Mouse (Mus musculus) cerebellum, adult 2 months (tissue): Measurements from ENCODE around the gene Slc34a2. TPM values are rescaled to one million over a fixed set of nuclear protein-coding genes. Genes with fewer than 3 reads are reported as not detected.

Experiments used
- DNase-seq, 2 experiments: peaks; one replicate each; pipeline ENCODE4 v3.0.0; 2021
- H3K27ac ChIP-seq: fragments of 200-500 bp; 2 replicates; pipeline ENCODE4 v1.5.1; 2012; ENCODE audit warnings: low read length, control low read depth, inconsistent platforms; ENCODE audit not compliant: insufficient read depth
- H3K27me3 ChIP-seq: fragments of 200-500 bp; 2 replicates; pipeline ENCODE4 v1.6.1; 2012; ENCODE audit warnings: inconsistent platforms, mild to moderate bottlenecking, low read length, moderate library complexity; ENCODE audit not compliant: control insufficient read depth, insufficient read depth
- H3K4me1 ChIP-seq: fragments of 200-500 bp; 2 replicates; pipeline ENCODE4 v1.6.1; 2011; ENCODE audit warnings: low read length; ENCODE audit not compliant: control insufficient read depth, insufficient read depth
- H3K4me3 ChIP-seq: fragments of 200-500 bp; replicated peaks from 2 replicates; pipeline ENCODE3; 2011; ENCODE audit warnings: mild to moderate bottlenecking, low read depth, low read length, control low read depth; ENCODE audit not compliant: insufficient read depth
- CTCF ChIP-seq: fragments of 200-500 bp; IDR thresholded peaks from 2 replicates; pipeline ENCODE4 v1.5.1; 2011; ENCODE audit warnings: low read depth, mild to moderate bottlenecking, control low read depth, low read length, moderate library complexity, borderline replicate concordance; ENCODE audit not compliant: insufficient read depth
- POLR2A ChIP-seq: fragments of 200-500 bp; IDR thresholded peaks from 2 replicates; pipeline ENCODE4 v1.6.1; 2011; ENCODE audit warnings: low read length, control low read depth, borderline replicate concordance; ENCODE audit not compliant: insufficient read depth
- WGBS: fragments of 180-500 bp; shearing (Covaris S2); methylation state at CpG from one replicate; pipeline ENCODE4 v1.1.7; 2018; 5-methylcytosine and 5-hydroxymethylcytosine counted together
- polyA plus RNA-seq: library from polyadenylated mRNA; depleted of rRNA; stranded (reverse); fragments of >200 nt; gene quantifications from 2 replicates; pipeline ENCODE4 v1.2.3, GENCODE M21; 2012; rRNA removed

Gene Slc34a2
- polyA plus RNA-seq, 1 experiment, result 0.07 TPM

GRCm38 (mm10) chr5:53118212-53118611 lies 80.3 kb downstream of the Slc34a2 start:
- TF ChIP-seq CTCF, result no peak
- TF ChIP-seq POLR2A, result no peak
- H3K4me1 ChIP-seq, result peaks cover 4% of the 10 kb centered on the region; the same call in 1 of the 2 replicates
- no peak overlapping the region for H3K4me3 ChIP-seq
- WGBS, result 96% methylated on average over 8 of the region's 8 CpGs
- H3K27ac ChIP-seq, result no peak overlapping the region
- H3K27me3 ChIP-seq, result no peaks in the 10 kb centered on the region
- DNase-seq, result no peak

- Histone ChIP-seq H3K4me1 (peaks cover 4% of the 10 kb centered on the region; the same call in 1 of the 2 replicates), H3K27me3 (no peaks in the 10 kb centered on the region), H3K4me3 (no peak overlapping the region), H3K27ac (no peak overlapping the region)
- TF ChIP-seq CTCF, result no peak
- no peak for TF ChIP-seq POLR2A
- 19% methylated on average over 3 of the region's 3 CpGs for WGBS
- no peak for DNase-seq
Measured at GRCm38 (mm10) chr5:53119689-53120088, 81.8 kb downstream of the Slc34a2 start.

Other genes with a start within 250 kb of the Slc34a2 start
- 111 and 117 TPM in 2 replicates for gene Anapc4, start 204.1 kb upstream of the Slc34a2 start, polyA plus RNA-seq
- 70.8 and 85.1 TPM in 2 replicates for gene Sel1l3, start 175.8 kb downstream of the Slc34a2 start, polyA plus RNA-seq
- gene Smim20, start 229.0 kb downstream of the Slc34a2 start, polyA plus RNA-seq, result 63.4 and 64.5 TPM in 2 replicates